Mouse (Mus musculus) gastrocnemius, postnatal 4 days (tissue): ENCODE data around the gene Gm11564. TPM values are rescaled to one million over a fixed set of nuclear protein-coding genes. Genes with fewer than 3 reads are reported as not detected.
"Not testable (repeated sequence)": the region's sequence is repeated elsewhere in the genome, so short reads cannot be mapped to it uniquely, and the experiment has no call there.

Experiments
- DNase-seq, 2 experiments: peaks; one replicate each; pipeline ENCODE4 v3.0.0; 2021 to 2022; ENCODE audit warnings: low spot score in 2 of 2, mixed read lengths in 2 of 2
- long read RNA-seq, 2 experiments: library from polyadenylated mRNA; stranded (forward); transcript quantifications; one replicate each; pipeline ENCODE4 v2.0.0; 2021
- total RNA-seq, 2 experiments: library from RNA; stranded (reverse); gene quantifications; 2 replicates each; pipeline ENCODE4 v1.2.3; 2021

Gm11564 gene
- total RNA-seq: not detected
- long read RNA-seq, experiment 1: 0 reads
- long read RNA-seq, experiment 2: 0 reads

- DNase-seq: not testable (repeated sequence)
These were observed at the start of gene Gm11564 for GRCm38 (mm10) chr11:99815566-99815965. Gene Gm11564 (minus strand): TSS chr11:99815666.

- not testable (repeated sequence) for DNase-seq
These were observed 48.7 kb upstream of the Gm11564 start, which contains the start of gene Gm11559 for GRCm38 (mm10) chr11:99864176-99864575. Gene Gm11559 (plus strand): TSS chr11:99864476.

GRCm38 (mm10) chr11:99858761-99859160 lies 43.3 kb upstream of the Gm11564 start:
- no peak for DNase-seq

GRCm38 (mm10) chr11:99857617-99858016 lies 42.2 kb upstream of the Gm11564 start, which contains the start of gene Gm11568:
Gene Gm11568 (plus strand): TSS chr11:99857917.
- DNase-seq: no peak

- no peak for DNase-seq
These were observed 38.7 kb upstream of the Gm11564 start for GRCm38 (mm10) chr11:99854121-99854520.

- DNase-seq: no peak
These were observed 36.0 kb upstream of the Gm11564 start, which contains the start of gene Krtap4-16 for GRCm38 (mm10) chr11:99851508-99851907. Gene Krtap4-16 (minus strand): TSS chr11:99851608.

GRCm38 (mm10) chr11:99846746-99847145 lies 31.3 kb upstream of the Gm11564 start:
- no peak for DNase-seq

- no peak for DNase-seq
These were observed 26.7 kb upstream of the Gm11564 start for GRCm38 (mm10) chr11:99842185-99842584.

GRCm38 (mm10) chr11:99837966-99838365 lies 22.5 kb upstream of the Gm11564 start, which contains the start of gene 2300003K06Rik:
Gene 2300003K06Rik (minus strand): TSS chr11:99838066.
- no peak for DNase-seq

GRCm38 (mm10) chr11:99809792-99810191 lies 5.7 kb downstream of the Gm11564 start, which contains the start of gene Krtap4-13:
Gene Krtap4-13 (minus strand): TSS chr11:99809892.
- DNase-seq: not testable (repeated sequence)

GRCm38 (mm10) chr11:99804346-99804745 lies 11.1 kb downstream of the Gm11564 start, which contains the start of gene Gm11554:
Gene Gm11554 (minus strand): TSS chr11:99804446.
- DNase-seq: not testable (repeated sequence)

GRCm38 (mm10) chr11:99798832-99799231 lies 16.6 kb downstream of the Gm11564 start, which contains the start of gene Gm11569:
Gene Gm11569 (minus strand): TSS chr11:99798932.
- DNase-seq: not testable (repeated sequence)

GRCm38 (mm10) chr11:99793367-99793766 lies 22.1 kb downstream of the Gm11564 start, which contains the start of gene Gm11596:
Gene Gm11596 (minus strand): TSS chr11:99793467.
- DNase-seq: no peak

- DNase-seq: not testable (repeated sequence)
These were observed 30.6 kb downstream of the Gm11564 start, which contains the start of gene Krtap4-9 for GRCm38 (mm10) chr11:99784900-99785299. Gene Krtap4-9 (plus strand): TSS chr11:99785200.

- DNase-seq: no peak
These were observed 34.9 kb downstream of the Gm11564 start, which contains the start of gene Krtap4-8 for GRCm38 (mm10) chr11:99780604-99781003. Gene Krtap4-8 (minus strand): TSS chr11:99780704.

- no peak for DNase-seq
These were observed 37.1 kb downstream of the Gm11564 start for GRCm38 (mm10) chr11:99778401-99778800.

GRCm38 (mm10) chr11:99772813-99773212 lies 42.7 kb downstream of the Gm11564 start, which contains the start of gene Gm11595:
Gene Gm11595 (minus strand): TSS chr11:99772913.
- DNase-seq: not testable (repeated sequence)

- no peak for DNase-seq
These were observed 47.1 kb downstream of the Gm11564 start for GRCm38 (mm10) chr11:99768410-99768809.
